Mouse (Mus musculus) heart, embryonic 16.5 days (tissue): ENCODE results near the gene Polr2e. TPM values are rescaled to one million over a fixed set of nuclear protein-coding genes. Genes with fewer than 3 reads are reported as not detected.

Experiments
- ATAC-seq: fragments of 200-750 bp; cut with Nextera tagmentation; replicated peaks from 2 replicates; pipeline ENCODE4 v1.8.0; 2017; ENCODE audit warnings: moderate number of reproducible peaks; ENCODE audit not compliant: insufficient read depth, low FRiP score; ENCODE audit errors: extremely low read depth
- H3K27ac ChIP-seq: fragments of 300-500 bp; sonication (generic); 2 replicates; pipeline ENCODE4 v1.5.1; 2014; ENCODE audit warnings: mild to moderate bottlenecking, low read length, control low read depth, moderate library complexity
- H3K27me3 ChIP-seq: fragments of 300-500 bp; sonication (generic); 2 replicates; pipeline ENCODE4 v1.6.1; 2014; ENCODE audit warnings: low read length, mixed read lengths; ENCODE audit not compliant: control insufficient read depth, insufficient read depth
- H3K36me3 ChIP-seq: fragments of 300-500 bp; sonication (generic); 2 replicates; pipeline ENCODE4 v1.6.1; 2014; ENCODE audit not compliant: control insufficient read depth, insufficient read depth
- H3K4me1 ChIP-seq: fragments of 300-500 bp; sonication (generic); 2 replicates; pipeline ENCODE4 v1.6.1; 2014; ENCODE audit warnings: low read length, mixed read lengths; ENCODE audit not compliant: control insufficient read depth, insufficient read depth
- H3K4me2 ChIP-seq: fragments of 300-500 bp; sonication (generic); 2 replicates; pipeline ENCODE4 v1.6.1; 2014; ENCODE audit warnings: low read depth, mild to moderate bottlenecking, control low read depth, low read length
- H3K4me3 ChIP-seq: fragments of 300-500 bp; sonication (generic); 2 replicates; pipeline ENCODE4 v1.5.1; 2014; ENCODE audit warnings: mild to moderate bottlenecking, control low read depth, low read length
- H3K9ac ChIP-seq: fragments of 300-500 bp; sonication (generic); 2 replicates; pipeline ENCODE4 v1.6.1; 2014; ENCODE audit warnings: low read length, control low read depth
- H3K9me3 ChIP-seq: fragments of 300-500 bp; sonication (generic); replicated peaks from 2 replicates; pipeline ENCODE4 v1.6.1; 2016; ENCODE audit warnings: low read length; ENCODE audit not compliant: control insufficient read depth
- WGBS: fragments of 180-500 bp; shearing (Covaris S2); extraction: QIAGEN DNeasy Blood & Tissue Kit; methylation state at CpG from one replicate; pipeline ENCODE4 v1.1.7; 2014; 5-methylcytosine and 5-hydroxymethylcytosine counted together
- polyA plus RNA-seq: library from polyadenylated mRNA; unstranded; fragments of >200 nt; fragmentation: Nextera tagmentation; extraction: Ambion mirVana; gene quantifications from 2 replicates; pipeline ENCODE4 v1.2.1, GENCODE M21; 2015

Gene Polr2e
- 136 and 144 TPM in 2 replicates for polyA plus RNA-seq

DNA sequence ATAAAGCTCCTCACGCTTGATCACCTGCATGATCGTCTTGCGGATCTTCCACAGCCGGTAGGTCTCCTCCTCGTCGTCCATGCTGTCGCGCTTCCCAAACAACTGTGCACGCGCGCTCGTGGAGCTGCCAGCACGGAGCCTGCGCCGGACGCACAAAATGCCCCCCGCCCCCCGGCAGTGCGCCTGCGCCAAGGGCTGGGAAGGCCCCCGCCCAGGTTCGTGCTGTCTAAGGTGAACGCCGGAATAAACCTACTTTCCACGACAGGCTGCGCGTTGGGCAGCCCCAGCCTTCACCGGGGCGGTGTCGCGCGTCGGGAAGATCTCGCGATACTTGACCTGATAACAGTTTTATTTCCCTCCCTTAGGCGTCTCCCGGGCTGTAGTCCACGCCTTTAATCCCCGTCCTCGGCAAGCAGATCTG lies at the start of gene Polr2e:
TSS of gene Polr2e (minus strand) at position 237 of the 421 bp plus-strand sequence.
- H3K4me2 ChIP-seq: peak within 1 kb of the TSS; percentile 93
- H3K9ac ChIP-seq: peak within 1 kb of the TSS; percentile 91
- peak; percentile 97 for ATAC-seq
- under 1% methylated on average over 40 of the region's 40 CpGs for WGBS
- H3K9me3 ChIP-seq: no peaks in the 10 kb centered on the region
- H3K4me3 ChIP-seq: peak within 1 kb of the TSS; percentile 93
- H3K27ac ChIP-seq: peak within 1 kb of the TSS; percentile 75
- H3K4me1 ChIP-seq: peaks cover 8% of the 10 kb centered on the region
- no peaks in the 10 kb centered on the region for H3K27me3 ChIP-seq
- H3K36me3 ChIP-seq: peaks cover 27% of the 10 kb centered on the region

- Histone ChIP-seq H3K4me3 (no peak overlapping the region), H3K4me1 (peaks cover 22% of the 10 kb centered on the region), H3K36me3 (no peaks in the 10 kb centered on the region), H3K27ac (no peak overlapping the region), H3K4me2 (no peak overlapping the region), H3K9me3 (no peaks in the 10 kb centered on the region), H3K27me3 (no peaks in the 10 kb centered on the region), H3K9ac (no peak overlapping the region)
- ATAC-seq: no peak
- WGBS: 47% methylated on average over 4 of the region's 4 CpGs
These were observed 49.6 kb upstream of the Polr2e start for GRCm38 (mm10) chr10:80089146-80089545.

DNA sequence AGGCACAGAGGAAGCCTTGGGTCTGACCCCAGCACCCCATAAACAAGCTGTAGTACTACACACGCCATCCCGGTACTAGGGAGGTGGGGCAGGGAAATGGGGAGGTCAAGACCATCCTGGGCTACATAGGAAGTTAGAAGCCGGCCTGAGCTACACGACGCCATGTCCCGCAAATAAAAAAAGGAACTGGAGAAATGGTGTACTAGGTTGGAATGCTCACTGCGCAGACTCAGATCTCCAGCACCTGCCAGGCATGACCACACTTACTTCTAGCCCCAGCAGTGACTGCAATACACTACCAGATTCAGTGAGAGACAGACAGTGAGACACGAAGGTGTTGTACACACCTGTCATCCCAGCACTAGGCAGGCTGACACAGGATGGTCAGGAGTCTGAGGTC lies 47.9 kb upstream of the Polr2e start:
- Histone ChIP-seq H3K4me1 (peaks cover 19% of the 10 kb centered on the region), H3K4me2 (no peak overlapping the region), H3K4me3 (no peak overlapping the region), H3K9ac (no peak overlapping the region), H3K27me3 (no peaks in the 10 kb centered on the region), H3K9me3 (no peaks in the 10 kb centered on the region), H3K36me3 (peaks cover 2% of the 10 kb centered on the region), H3K27ac (no peak overlapping the region; the same call in 1 of the 2 replicates)
- WGBS: 87% methylated on average over 8 of the region's 8 CpGs
- no peak for ATAC-seq

DNA sequence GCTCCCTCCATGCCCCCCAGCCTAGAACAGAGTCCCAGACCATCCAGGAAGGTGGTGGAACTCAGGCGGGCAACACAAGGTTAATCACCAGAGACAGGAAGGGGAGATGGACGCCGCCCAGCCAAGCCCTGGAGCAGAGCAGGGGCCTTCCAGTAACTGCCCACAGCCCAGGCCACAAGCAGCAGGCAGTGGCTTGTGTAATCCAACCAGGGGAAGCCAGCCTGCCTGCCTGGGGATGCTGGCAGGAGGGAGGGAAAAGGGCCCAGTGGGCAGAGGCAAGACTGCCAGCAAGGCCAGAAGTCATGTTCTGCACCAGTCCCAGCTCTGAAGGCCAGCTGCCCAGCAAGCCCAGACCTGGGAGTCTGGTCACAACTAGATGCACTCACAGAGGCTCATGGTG lies 47.3 kb upstream of the Polr2e start:
- ATAC-seq: no peak
- H3K4me1 ChIP-seq: peaks cover 19% of the 10 kb centered on the region
- 0 out of 2 replicates have a peak overlapping the region, but pooled peaks have one; percentile 22 for H3K27ac ChIP-seq
- no peak overlapping the region for H3K9ac ChIP-seq
- 61% methylated on average over 3 of the region's 3 CpGs for WGBS
- H3K9me3 ChIP-seq: no peaks in the 10 kb centered on the region
- H3K4me3 ChIP-seq: no peak overlapping the region
- H3K4me2 ChIP-seq: no peak overlapping the region
- H3K36me3 ChIP-seq: peaks cover 8% of the 10 kb centered on the region
- no peaks in the 10 kb centered on the region for H3K27me3 ChIP-seq

- peak overlapping the region; percentile 84 for H3K27ac ChIP-seq
- peak overlapping the region; percentile 31 for H3K9ac ChIP-seq
- ATAC-seq: peak; percentile 65
- peaks cover 19% of the 10 kb centered on the region for H3K4me1 ChIP-seq
- 33% methylated on average over 9 of the region's 9 CpGs for WGBS
- no peak overlapping the region for H3K4me3 ChIP-seq
- no peaks in the 10 kb centered on the region for H3K27me3 ChIP-seq
- no peaks in the 10 kb centered on the region for H3K9me3 ChIP-seq
- peak overlapping the region; percentile 24; the same call in 1 of the 2 replicates for H3K4me2 ChIP-seq
- H3K36me3 ChIP-seq: peaks cover 26% of the 10 kb centered on the region
These were observed 45.4 kb upstream of the Polr2e start for GRCm38 (mm10) chr10:80084817-80085487.

DNA sequence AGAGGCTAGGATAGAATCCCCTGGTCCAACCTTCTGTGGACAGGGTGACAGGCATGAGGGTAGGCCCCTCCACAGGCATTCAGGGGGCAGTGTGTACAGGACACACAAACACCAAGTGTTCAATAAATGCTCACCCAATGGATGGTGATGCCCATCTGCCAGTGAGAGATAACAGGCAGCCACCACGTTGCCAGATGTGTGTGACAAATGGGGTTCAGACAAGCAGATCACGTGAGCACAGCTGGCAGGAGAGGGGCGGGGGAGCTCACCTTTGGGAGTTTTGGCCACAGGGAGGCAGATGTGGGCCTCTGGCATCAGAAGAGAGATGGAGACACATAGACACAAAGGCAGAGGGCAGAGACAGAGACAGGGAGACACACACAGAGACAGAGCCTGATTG lies 41.5 kb upstream of the Polr2e start:
- Histone ChIP-seq H3K27me3 (no peaks in the 10 kb centered on the region), H3K9me3 (no peaks in the 10 kb centered on the region), H3K4me1 (peaks cover 19% of the 10 kb centered on the region), H3K4me3 (no peak overlapping the region), H3K9ac (no peak overlapping the region), H3K27ac (no peak overlapping the region), H3K36me3 (peaks cover 31% of the 10 kb centered on the region), H3K4me2 (no peak overlapping the region)
- no peak for ATAC-seq
- 74% methylated on average over 3 of the region's 3 CpGs for WGBS

- no peak overlapping the region for H3K4me3 ChIP-seq
- ATAC-seq: no peak
- H3K9ac ChIP-seq: no peak overlapping the region
- 72% methylated on average over 16 of the region's 16 CpGs for WGBS
- H3K4me2 ChIP-seq: no peak overlapping the region
- H3K27ac ChIP-seq: no peak overlapping the region
- no peaks in the 10 kb centered on the region for H3K9me3 ChIP-seq
- H3K36me3 ChIP-seq: peaks cover 31% of the 10 kb centered on the region
- no peaks in the 10 kb centered on the region for H3K27me3 ChIP-seq
- peaks cover 19% of the 10 kb centered on the region for H3K4me1 ChIP-seq
These were observed 40.9 kb upstream of the Polr2e start for GRCm38 (mm10) chr10:80080396-80081070.

GRCm38 (mm10) chr10:80078366-80078765 lies 38.8 kb upstream of the Polr2e start:
- Histone ChIP-seq H3K4me3 (no peak overlapping the region), H3K4me2 (no peak overlapping the region), H3K27me3 (no peaks in the 10 kb centered on the region), H3K9ac (no peak overlapping the region), H3K27ac (no peak overlapping the region), H3K9me3 (no peaks in the 10 kb centered on the region), H3K4me1 (peaks cover 13% of the 10 kb centered on the region), H3K36me3 (peaks cover 31% of the 10 kb centered on the region)
- no peak for ATAC-seq
- WGBS: 90% methylated on average over 1 of the region's 1 CpGs

- peaks cover 27% of the 10 kb centered on the region for H3K36me3 ChIP-seq
- H3K9me3 ChIP-seq: no peaks in the 10 kb centered on the region
- ATAC-seq: no peak
- H3K27ac ChIP-seq: no peak overlapping the region
- H3K4me2 ChIP-seq: no peak overlapping the region
- H3K4me1 ChIP-seq: peaks cover 13% of the 10 kb centered on the region
- 85% methylated on average over 5 of the region's 5 CpGs for WGBS
- no peak overlapping the region for H3K9ac ChIP-seq
- no peak overlapping the region for H3K4me3 ChIP-seq
- H3K27me3 ChIP-seq: no peaks in the 10 kb centered on the region
These were observed 37.7 kb upstream of the Polr2e start for GRCm38 (mm10) chr10:80077312-80077711.
